Mouse (Mus musculus) mouse embryonic stem cell (cell line): ENCODE measurements around the gene March1.
"Not testable (repeated sequence)": the region's sequence is repeated elsewhere in the genome, so short reads cannot be mapped to it uniquely, and the experiment has no call there.

Experiments used
- in situ Hi-C, 2 experiments: fragments of 300-500 bp; cut with MboI; formaldehyde crosslinking; loops; 1 replicate in 1 of 2; 3 replicates in 1 of 2; pipeline ENCODE4 v1.14.3; 2019 to 2020; ENCODE audit warnings: low sequenced_read_pairs in 2 of 2, low pct_unique_long_range_greater_than_20kb in 1 of 2, mixed read lengths in 1 of 2; ENCODE audit not compliant: unreplicated experiment in 1 of 2

Gene March1

GRCm38 (mm10) chr8:66392900-66393299 lies 775.2 kb downstream of the March1 start:
- in situ Hi-C loops, result no loop called here

GRCm38 (mm10) chr8:66394148-66394547 lies 776.4 kb downstream of the March1 start:
- in situ Hi-C loops, result no loop called here

- in situ Hi-C loops, result no loop called here
Observed at GRCm38 (mm10) chr8:66397811-66398210, 780.1 kb downstream of the March1 start.

- in situ Hi-C loops, result no loop called here
Observed at GRCm38 (mm10) chr8:66400050-66400449, 782.4 kb downstream of the March1 start.

- in situ Hi-C loops, result no loop called here
Observed at GRCm38 (mm10) chr8:66404711-66405414, 787.2 kb downstream of the March1 start.

GRCm38 (mm10) chr8:66405796-66406195 lies 788.1 kb downstream of the March1 start:
- in situ Hi-C loops, result not testable (repeated sequence)

- in situ Hi-C loops, result no loop called here
Observed at GRCm38 (mm10) chr8:66406596-66407361, 789.1 kb downstream of the March1 start.

GRCm38 (mm10) chr8:66410080-66410615 lies 792.4 kb downstream of the March1 start:
- in situ Hi-C loops, result no loop called here

- in situ Hi-C loops, result no loop called here
Observed at GRCm38 (mm10) chr8:66413101-66413500, 795.4 kb downstream of the March1 start.

GRCm38 (mm10) chr8:66415234-66415633 lies 797.5 kb downstream of the March1 start:
- in situ Hi-C loops, result no loop called here

GRCm38 (mm10) chr8:66417591-66417990 lies 799.9 kb downstream of the March1 start:
- in situ Hi-C loops, result not testable (repeated sequence)

GRCm38 (mm10) chr8:66430639-66431038 lies 812.9 kb downstream of the March1 start:
- in situ Hi-C loops, result loop anchor here in 1 of 2 experiments (25.0 kb wide), 1 partner anchor 993 kb away; no protein-coding TSS in a partner anchor

- in situ Hi-C loops, result loop anchor here in 1 of 2 experiments (25.0 kb wide), 1 partner anchor 996 kb away; no protein-coding TSS in a partner anchor
Observed at GRCm38 (mm10) chr8:66433577-66433976, 815.9 kb downstream of the March1 start.

- in situ Hi-C loops, result loop anchor here in 1 of 2 experiments (25.0 kb wide), 1 partner anchor 1000 kb away; no protein-coding TSS in a partner anchor
Observed at GRCm38 (mm10) chr8:66436804-66437203, 819.1 kb downstream of the March1 start.

- in situ Hi-C loops, result loop anchor here in 1 of 2 experiments (25.0 kb wide), 1 partner anchor 1001 kb away; no protein-coding TSS in a partner anchor
Observed at GRCm38 (mm10) chr8:66437929-66438328, 820.2 kb downstream of the March1 start.

GRCm38 (mm10) chr8:66438468-66438867 lies 820.8 kb downstream of the March1 start:
- in situ Hi-C loops, result loop anchor here in 1 of 2 experiments (25.0 kb wide), 1 partner anchor 1001 kb away; no protein-coding TSS in a partner anchor

GRCm38 (mm10) chr8:66441123-66441522 lies 823.4 kb downstream of the March1 start:
- in situ Hi-C loops, result loop anchor here in 1 of 2 experiments (25.0 kb wide), 1 partner anchor 1004 kb away; no protein-coding TSS in a partner anchor

GRCm38 (mm10) chr8:66442778-66443177 lies 825.1 kb downstream of the March1 start:
- in situ Hi-C loops, result loop anchor here in 1 of 2 experiments (25.0 kb wide), 1 partner anchor 1005 kb away; no protein-coding TSS in a partner anchor

GRCm38 (mm10) chr8:66444141-66444540 lies 826.4 kb downstream of the March1 start:
- in situ Hi-C loops, result loop anchor here in 1 of 2 experiments (25.0 kb wide), 1 partner anchor 1007 kb away; no protein-coding TSS in a partner anchor
